Mouse (Mus musculus) thymus, adult 2 months (tissue): Measurements from ENCODE around the gene Itga6.

ENCODE experiments used
- CTCF ChIP-seq: fragments of 200-500 bp; IDR thresholded peaks from 2 replicates; pipeline ENCODE4 v1.5.1; 2012; ENCODE audit warnings: mild to moderate bottlenecking, control low read depth, low read length, moderate library complexity, borderline replicate concordance; ENCODE audit not compliant: control insufficient read depth, poor library complexity, insufficient read depth; ENCODE audit errors: extremely low read depth
- POLR2A ChIP-seq: fragments of 200-500 bp; IDR thresholded peaks from 2 replicates; pipeline ENCODE4 v1.6.1; 2012; ENCODE audit warnings: mild to moderate bottlenecking, low read length, control low read depth, moderate library complexity; ENCODE audit not compliant: control insufficient read depth, poor library complexity, insufficient read depth; ENCODE audit errors: extremely low read depth

- no peak for TF ChIP-seq CTCF
- no peak for TF ChIP-seq POLR2A
Measured at GRCm38 (mm10) chr2:71711640-71712039, 33.8 kb upstream of the Itga6 start.
